Mouse (Mus musculus) layer of hippocampus, postnatal 36 days (tissue): ENCODE results near the gene Ncf1. TPM values are rescaled to one million over a fixed set of nuclear protein-coding genes. Genes with fewer than 3 reads are reported as not detected.

Experiments used
- DNase-seq, 2 experiments: peaks; one replicate each; pipeline ENCODE4 v3.0.0; 2022
- total RNA-seq, 2 experiments: library from RNA; stranded (reverse); gene quantifications; 2 replicates each; pipeline ENCODE4 v1.2.3; 2021

Ncf1 gene
- total RNA-seq, 2 experiments from 2014 or later, result 6.3 to 9.3 TPM

DNA sequence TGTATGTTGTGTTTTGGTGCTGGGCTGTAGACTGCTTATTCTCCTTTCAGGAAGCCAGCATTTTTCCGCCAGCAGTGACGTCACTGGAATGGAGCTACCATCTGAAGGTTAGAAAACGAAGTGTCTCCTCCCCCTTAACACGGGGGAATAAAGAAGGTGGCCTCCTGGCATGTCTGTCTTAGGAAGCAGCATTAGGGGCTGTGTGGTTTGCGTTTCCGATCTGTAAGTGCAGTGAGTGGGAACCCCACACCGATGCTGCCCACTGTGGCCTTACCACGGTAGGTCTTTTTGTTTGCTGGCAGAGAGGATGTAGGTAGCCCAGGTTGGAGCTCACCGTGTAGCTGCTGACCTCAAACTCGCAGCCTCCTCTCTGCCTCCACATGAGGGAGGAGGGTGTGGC is 22.7 kb downstream of the Ncf1 start:
- no peak for DNase-seq

DNA sequence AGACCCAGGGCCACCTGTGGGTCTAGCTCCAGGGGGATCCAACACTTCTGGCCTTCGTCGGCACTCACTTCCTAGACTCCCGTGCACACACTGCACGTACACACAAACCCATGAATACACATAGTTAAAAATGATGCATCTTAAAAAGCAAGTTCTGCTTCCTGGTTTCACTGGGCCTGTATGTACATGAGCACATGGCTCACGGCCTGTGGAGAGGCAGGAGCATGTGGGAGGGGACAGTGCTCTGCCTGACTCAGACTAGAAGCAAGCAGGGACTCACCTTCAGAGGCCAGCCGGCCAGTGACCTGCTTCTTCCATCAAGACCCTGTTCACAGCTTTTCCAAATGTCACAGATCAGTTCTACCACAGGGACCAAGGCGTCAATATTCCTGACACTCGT is 35.8 kb downstream of the Ncf1 start:
- DNase-seq, result no peak

DNA sequence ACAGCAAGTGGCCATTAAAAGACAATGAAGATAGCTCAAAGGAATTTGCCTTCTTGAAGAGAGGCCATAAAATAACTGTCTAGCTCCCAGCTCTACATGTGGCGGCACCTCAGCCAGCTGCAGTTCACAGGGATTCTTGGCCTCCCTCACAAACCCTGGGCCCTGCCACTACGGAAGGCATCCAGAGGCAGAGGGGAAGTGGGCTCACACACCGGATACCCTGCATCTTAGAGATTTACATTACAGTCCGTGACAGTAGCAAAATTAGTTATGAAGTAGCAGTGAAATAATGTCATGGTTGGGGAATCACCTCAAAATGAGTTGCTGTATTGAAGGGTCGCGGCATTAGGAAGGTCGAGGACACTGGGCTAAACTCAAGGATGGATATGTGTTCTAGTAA is 40.9 kb downstream of the Ncf1 start:
- no peak for DNase-seq

DNA sequence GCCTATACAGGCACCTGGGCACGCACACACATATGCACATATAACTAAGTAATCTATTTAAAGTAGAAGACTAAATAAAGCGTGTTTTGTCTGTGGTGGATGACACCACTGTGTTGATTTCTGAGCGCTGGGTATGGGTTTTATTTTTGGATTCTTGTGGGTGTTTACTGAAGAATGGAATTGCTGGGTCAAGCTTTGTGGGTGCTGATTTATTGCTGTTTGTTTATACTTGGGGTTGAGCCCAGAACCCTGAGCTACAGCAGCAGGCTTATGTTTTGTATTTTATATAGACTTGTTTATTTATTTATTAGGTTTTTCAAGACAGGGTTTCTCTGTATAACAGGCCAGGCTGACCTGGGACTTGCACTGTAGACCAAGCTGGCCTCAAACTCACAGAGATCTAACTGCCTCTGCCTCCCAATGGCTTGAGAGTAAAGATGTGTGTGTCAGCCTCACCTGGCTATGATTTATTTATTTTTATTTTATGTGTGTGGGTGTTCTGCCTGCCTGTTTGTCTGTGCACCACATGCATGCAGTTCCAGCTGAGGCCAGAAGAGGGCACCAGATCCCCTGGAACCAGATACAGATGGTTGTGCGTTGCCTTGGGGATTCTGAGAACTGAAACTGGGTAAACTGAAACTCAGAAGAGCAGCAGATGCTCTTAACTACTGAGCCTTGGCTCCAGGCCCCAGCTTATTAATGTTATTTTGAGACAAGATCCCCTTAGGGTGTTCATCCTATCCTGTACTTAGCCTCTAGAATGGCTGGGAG is 42.3 kb downstream of the Ncf1 start:
- DNase-seq, result no peak

DNA sequence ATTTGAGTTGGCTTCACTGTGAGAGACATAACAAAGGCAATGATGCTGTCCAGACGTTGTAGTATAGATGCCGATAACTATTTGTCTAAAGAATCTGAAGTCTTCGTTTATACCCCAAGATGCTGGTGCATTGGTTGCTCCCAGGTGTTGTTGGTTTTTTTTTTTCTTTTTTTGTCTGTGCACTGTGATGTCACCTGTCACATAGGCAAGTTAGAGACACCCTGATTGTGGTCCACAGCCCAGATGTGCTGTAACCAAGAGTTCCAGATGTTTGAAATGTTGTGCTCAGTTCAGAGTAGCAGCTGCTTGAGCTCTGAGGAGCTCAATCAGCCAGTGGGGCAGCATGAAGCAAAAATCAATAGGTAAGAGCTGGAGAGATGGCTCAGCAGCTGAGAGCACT is 43.4 kb downstream of the Ncf1 start:
- DNase-seq, result no peak

DNA sequence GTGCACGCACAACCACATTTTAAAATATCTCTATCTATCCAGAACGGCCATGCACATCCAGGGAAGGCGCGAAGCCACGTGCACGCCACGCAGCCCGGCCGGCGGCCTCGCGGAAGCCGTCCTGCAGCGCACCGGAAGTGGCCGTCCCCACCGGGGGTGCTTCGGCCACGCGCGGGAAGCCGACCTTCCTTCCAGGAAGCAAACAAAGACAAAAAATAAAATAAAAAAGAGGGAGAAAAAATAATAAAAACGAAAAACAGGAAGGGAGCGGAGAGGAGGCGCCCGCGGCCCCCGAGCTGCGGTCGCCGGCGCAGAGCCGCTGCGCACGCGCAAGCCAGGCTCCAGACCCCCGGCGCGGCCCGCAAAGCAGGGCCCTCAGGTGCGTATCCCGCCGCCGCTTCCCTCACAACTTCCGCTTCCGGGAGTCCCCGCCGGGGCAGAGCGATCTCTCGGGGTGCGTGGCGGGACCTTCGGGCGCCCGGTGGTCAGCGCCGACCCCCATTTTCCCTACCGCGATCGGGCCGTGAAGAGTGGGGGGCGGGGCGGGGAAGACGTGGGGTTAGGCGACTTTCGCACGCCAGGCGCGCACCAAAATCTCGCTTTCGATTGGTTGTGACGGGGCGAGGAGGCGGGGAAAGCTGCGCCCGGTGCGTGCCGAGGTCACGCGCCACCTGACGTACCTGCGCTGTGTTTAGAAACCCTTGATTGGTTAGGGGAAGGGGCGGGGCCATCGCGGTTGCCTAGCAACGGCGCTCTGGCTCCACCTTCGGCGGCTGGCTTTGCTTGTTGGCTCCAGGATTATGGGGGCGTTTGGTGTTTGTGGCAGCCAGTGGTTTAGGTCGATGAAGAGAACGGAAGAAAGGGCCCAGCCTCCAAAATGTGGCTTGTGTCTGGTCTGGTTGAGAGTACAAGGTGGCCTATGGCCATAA is 45.3 kb downstream of the Ncf1 start, which contains the start of gene Gtf2ird2:
Gene Gtf2ird2 (plus strand): TSS at position 140 of the 929 bp plus-strand sequence.
- DNase-seq, result peak; percentile 98

DNA sequence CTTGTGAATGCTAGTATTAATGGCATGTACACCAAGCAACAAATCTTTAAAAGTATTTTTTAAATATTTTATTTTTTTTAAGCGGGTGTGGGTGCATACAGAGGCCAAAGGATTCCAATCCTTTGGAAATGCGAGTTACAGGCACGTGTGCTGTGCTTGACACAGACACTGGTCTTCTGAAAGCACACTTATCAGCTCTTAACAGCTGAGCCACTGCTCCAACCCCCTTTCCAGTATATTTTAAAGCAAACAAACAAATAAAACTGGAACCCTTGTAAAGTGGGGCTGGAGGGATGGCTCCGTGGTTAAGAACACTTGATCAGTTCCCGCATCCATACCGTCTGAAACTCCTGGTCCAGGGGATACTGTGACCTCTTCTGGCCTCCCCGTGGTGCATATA is 46.3 kb downstream of the Ncf1 start:
- no peak for DNase-seq

DNA sequence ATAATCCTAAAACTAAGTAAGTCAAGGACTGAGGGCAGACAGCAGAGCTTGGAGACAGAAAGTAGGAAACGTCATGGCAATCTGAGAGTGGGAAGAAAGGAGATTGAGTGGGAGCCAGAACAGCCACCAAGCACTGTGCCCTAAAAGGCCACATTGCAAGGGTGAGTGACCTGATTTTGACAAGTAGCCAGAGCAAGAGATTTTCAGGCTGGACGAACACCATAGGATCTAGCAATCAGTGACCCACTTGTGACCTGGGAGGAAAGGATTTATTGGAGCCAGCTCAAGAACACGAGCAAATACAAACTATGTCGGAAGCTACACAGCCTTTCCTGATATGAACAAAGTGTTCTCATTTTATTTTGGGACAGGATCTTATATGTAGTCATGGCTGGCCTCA is 46.7 kb downstream of the Ncf1 start:
- DNase-seq, result no peak

DNA sequence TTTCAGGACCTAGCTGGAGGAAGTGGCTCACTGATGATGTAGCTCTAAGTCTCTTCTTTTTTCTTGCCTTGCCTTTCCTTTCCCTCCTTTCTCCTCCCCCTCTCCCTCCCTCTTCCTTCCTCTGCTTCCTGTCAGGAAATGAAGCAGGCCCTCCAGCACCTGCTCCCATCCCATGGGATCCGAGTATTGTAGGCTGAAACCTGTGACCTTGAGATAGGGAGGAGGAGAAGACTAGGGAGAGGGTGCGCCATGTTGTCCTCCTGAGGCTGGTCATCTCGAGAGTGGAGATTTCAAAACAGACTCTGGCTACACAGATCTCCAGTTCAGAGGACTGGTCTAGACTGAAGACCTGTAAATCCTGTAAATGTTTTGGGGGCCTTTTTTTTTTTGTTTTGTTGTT is 47.3 kb downstream of the Ncf1 start:
- DNase-seq, result no peak

DNA sequence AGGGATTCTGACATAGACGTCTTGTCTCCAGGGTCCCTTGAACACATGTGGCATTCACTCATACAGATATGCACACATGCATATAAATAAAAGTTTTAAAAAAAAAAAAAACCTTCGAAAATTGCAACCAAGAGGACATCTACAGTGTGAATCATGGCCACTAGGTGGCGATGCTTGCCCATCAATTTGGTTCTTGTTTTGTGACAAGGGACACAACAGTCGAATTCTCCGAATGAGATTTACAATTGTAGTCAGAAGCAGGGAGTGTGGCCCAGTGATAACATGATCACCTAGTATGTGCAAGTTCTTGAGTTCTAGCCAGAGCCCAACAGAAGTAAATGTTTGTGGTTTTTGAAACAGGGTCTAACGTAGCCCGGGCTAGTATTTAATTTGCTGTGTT is 49.6 kb downstream of the Ncf1 start:
- peak; percentile 68 to 71 for DNase-seq

DNA sequence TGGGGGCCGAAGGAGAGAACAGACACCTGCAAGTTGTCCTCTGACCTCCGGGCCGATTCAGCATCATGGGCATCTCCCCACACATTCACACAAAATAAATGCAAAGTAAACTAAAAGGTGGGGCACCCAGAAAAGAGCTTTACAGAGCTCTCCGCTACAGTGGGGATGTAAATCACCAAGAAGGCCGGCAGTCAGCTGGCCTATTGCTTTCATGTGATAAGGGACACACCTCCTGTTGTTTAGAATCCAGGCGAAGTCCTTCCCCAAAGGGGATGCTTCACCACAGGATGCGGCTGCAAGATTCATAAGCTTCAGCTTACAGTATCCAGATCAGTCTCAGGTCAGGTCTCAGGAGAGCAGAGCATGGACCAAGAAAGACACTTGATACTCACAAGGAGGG is 50.9 kb downstream of the Ncf1 start:
- DNase-seq, result no peak

DNA sequence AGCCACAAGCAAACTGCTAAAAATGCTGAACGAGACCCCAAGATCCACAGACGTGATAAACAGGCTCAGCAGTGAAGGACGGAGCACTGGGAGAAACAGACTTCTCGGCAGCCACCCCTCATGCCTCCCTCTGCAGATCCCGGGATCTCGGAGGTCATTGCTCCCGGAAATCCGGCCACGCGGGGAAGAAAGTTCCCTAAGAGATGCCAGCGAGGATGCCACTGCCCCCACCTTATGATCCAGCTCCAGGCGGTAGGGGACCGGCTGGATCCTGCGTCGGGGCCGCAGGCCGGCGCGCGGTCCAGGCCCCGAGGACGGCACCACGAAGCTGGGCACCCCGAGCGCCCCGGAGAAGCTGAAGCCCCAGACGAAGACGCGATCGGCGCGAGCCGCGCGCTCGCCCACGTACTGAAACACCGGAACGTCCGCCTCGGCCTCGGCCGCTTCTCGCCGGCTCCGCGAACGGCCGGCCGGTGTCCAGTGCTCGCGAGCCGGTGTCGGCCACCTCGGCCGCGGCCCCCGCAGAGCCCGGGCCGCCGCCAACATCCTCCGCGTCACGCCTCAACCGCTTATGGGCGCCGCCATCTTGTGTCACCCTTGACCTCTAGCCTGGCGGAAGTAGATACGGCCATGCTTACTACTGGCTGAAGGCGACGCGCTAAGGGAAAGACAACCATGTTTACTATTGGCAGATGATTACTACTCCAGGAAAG is 53.1 kb downstream of the Ncf1 start, which contains the start of gene Rcc1l:
Gene Rcc1l (minus strand): TSS at position 606 of the 713 bp plus-strand sequence.
- peak; percentile 81 to 85 for DNase-seq

DNA sequence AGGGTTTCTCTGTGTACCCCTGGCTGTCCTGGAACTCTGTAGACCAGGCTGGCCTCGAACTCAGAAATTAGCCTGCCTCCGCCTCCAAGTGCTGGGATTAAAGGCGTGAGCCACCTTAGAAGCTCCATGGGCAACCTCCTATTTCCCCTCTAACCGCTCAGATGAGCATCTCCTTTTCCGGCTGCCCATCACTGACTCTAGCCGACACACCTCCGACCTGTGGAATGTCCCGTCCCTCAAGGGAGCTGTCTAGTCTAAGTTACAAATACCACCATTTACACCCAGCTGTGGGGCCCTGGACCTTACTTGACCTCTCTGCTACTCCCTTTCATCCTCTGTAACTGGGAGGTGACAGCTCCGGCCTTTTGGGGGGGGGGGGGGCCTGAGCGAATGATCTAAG is 53.7 kb downstream of the Ncf1 start:
- DNase-seq, result no peak

DNA sequence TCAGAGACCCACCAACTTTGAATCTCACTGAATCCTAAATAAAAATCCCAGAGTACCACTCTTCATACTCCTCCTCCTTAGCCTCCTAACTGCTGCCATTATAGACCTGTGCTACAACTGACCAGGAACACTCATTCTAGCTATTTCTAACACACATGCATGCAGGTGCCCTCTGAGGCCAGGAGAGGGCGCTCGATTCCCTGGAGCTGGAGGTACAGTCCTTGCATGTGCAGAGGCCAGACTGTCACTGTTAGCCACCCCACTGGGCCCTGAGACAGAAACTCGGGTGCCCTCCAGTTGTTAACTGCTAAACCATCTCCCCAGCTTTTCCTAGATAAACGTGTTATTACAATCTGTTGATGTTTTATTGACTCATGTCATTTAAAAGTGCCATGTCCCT is 56.2 kb downstream of the Ncf1 start:
- DNase-seq, result no peak

DNA sequence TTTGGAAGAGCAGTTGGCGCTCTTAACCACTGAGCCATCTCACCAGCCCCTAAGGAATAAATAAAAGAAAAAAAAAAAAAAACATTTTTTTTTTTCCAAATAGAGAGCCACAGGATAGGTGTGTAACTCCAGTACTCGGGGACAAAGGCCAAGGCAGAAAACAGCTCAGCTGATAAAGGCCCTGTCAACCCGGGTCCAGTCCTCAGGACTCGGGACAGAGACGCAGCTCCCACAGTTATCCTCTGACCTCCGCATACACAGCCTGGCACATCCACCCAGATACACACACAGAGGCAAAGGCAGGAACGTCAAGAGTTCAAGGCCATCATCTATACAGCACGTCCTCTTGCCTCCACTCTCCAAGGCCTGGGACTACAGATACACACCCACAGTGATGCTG is 59.3 kb downstream of the Ncf1 start:
- no peak for DNase-seq

Other genes starting within 250 kb of the Ncf1 start
- 10 to 100 TPM; 71.5 to 79.3 TPM for gene Castor2, start 129.9 kb downstream of the Ncf1 start, total RNA-seq
- 10 to 100 TPM; 14.5 to 15.9 TPM for gene Rcc1l, start 52.9 kb downstream of the Ncf1 start, total RNA-seq
- 10 to 100 TPM; 14.0 to 14.6 TPM for gene Gtf2ird2, start 45.6 kb downstream of the Ncf1 start, total RNA-seq
- gene Gtf2i, start 85.1 kb upstream of the Ncf1 start, total RNA-seq, result 100 to 1,000 TPM; 215 to 234 TPM
- gene Gtf2ird1, start 227.1 kb upstream of the Ncf1 start, total RNA-seq, result 10 to 100 TPM; 28.4 to 31.3 TPM